Mouse (Mus musculus): ENCODE results near the gene Brix1.
A peak's percentile ranks its signal among the peaks of the same experiment; 100 is the strongest.

GRCm38 (mm10) chr15:10485484-10486364, at the start of gene Brix1, which contains the start of gene Rad1:
- no peak for TF ChIP-seq CTCF (conservative IDR thresholded peaks at IDR 0.05; ENCODE audit: insufficient read depth, insufficient read length, low read depth, low read length)
- TF ChIP-seq POLR2A (IDR thresholded peaks at IDR 0.05; ENCODE audit: low read depth, low read length) = peak; percentile 20
